Mouse (Mus musculus) megakaryocyte, embryonic 14.5 days (primary cell): Measurements from ENCODE around the gene Nrbf2.

ENCODE experiments used
- FLI1 ChIP-seq: IDR thresholded peaks from 2 replicates; pipeline ENCODE4 v1.6.1; 2012; ENCODE audit warnings: low read length, inconsistent platforms, mixed read lengths
- GATA1 ChIP-seq: IDR thresholded peaks from 3 replicates; pipeline ENCODE4 v1.6.1; 2012; ENCODE audit warnings: mixed read lengths, low read length, inconsistent platforms, borderline replicate concordance

DNA sequence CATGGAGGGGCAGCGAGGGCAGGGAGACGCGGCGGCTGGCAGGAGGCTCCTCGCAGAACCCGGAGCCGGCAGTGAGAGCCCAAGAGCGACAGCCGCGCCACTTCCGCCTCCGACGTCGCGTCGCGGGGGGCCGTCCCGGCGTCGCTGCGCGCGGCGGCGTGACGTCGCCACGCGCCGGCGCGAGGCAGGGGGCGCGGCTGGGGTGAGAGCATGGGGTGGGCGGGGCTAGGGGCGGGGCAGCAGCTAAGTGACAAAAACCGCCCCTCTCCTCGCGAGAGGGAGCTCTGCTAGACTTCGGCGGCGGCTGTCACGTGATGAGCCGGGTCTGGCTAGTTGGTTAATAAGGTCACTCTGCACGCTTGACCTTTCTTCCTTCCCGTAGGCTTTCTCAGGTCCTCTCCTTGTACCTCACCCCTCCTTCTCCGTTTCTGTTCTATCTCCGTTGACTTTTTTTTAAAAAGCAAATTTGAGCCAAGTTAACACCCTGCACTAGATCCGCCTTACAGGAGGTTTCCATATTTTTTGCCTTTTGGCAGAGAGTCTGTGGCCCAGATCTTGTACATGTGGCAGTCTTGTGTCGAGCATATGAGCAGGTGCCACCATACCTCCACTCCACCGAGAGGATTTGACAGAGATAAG, at the start of gene Nrbf2:
- no peak for TF ChIP-seq GATA1
- TF ChIP-seq FLI1, result no peak
